Comparison of ENCODE assay signal across 21 mouse cellular contexts in genomic region chr9:64565915-64566314, GRCm38 (mm10).
DNase-seq lines count a peak whose midpoint lies in the region; ATAC-seq and TF ChIP-seq lines count a peak whose summit lies in the region.
"Had no signal": no experiment of that assay in that cellular context is flagged by ENCODE, and none has a peak within 500 bp of the region (broad histone marks: within the 10 kb centered on the region; RNA-seq: fewer than 3 reads in every experiment).

No protein-coding gene starts in this region.

- no peak overlapping the region for H3K4me2 ChIP-seq in limb, embryonic 12.5 days
- H3K4me2 ChIP-seq in liver, postnatal 0 days (ENCODE audit: low read depth, low read length) = peak overlapping the region; percentile 45
- H3K4me2 ChIP-seq: embryonic facial prominence, embryonic 15.5 days; limb, embryonic 15.5 days; midbrain, embryonic 13.5 days had no signal

- no peak overlapping the region for H3K9ac ChIP-seq in limb, embryonic 12.5 days (replicated peaks)
- no peak overlapping the region; the same call in 1 of the 2 replicates for H3K9ac ChIP-seq in liver, postnatal 0 days (replicated peaks)
- H3K9ac ChIP-seq: embryonic facial prominence, embryonic 15.5 days; limb, embryonic 15.5 days; midbrain, embryonic 13.5 days had no signal

- peak overlapping the region; percentile 42; the same call in 1 of the 2 replicates for H3K27ac ChIP-seq in heart, embryonic 10.5 days
- peak overlapping the region; percentile 50 for H3K27ac ChIP-seq in bone marrow, adult 2 months (ENCODE audit: control insufficient read depth, insufficient read depth, low read depth, low read length, poor library complexity)
- H3K27ac ChIP-seq in limb, embryonic 12.5 days = 0 out of 2 replicates have a peak overlapping the region, but pooled peaks have one; percentile 12
- peak overlapping the region; percentile 76 for H3K27ac ChIP-seq in liver, postnatal 0 days (ENCODE audit: low read depth)
- H3K27ac ChIP-seq: embryonic facial prominence, embryonic 15.5 days; limb, embryonic 15.5 days had no signal

- no peaks in the 10 kb centered on the region for H3K36me3 ChIP-seq in heart, embryonic 10.5 days
- H3K36me3 ChIP-seq in limb, embryonic 12.5 days = no peaks in the 10 kb centered on the region
- no peaks in the 10 kb centered on the region for H3K36me3 ChIP-seq in liver, postnatal 0 days (replicated peaks; ENCODE audit: insufficient read depth, low read length)
- H3K36me3 ChIP-seq: embryonic facial prominence, embryonic 15.5 days; limb, embryonic 15.5 days had no signal

- H3K4me1 ChIP-seq in heart, embryonic 10.5 days = peaks cover 30% of the 10 kb centered on the region
- H3K4me1 ChIP-seq in bone marrow, adult 2 months (ENCODE audit: control insufficient read depth, insufficient read depth, low read length) = peaks cover 7% of the 10 kb centered on the region
- peaks cover 40% of the 10 kb centered on the region for H3K4me1 ChIP-seq in limb, embryonic 12.5 days (replicated peaks)
- H3K4me1 ChIP-seq in liver, postnatal 0 days (ENCODE audit: insufficient read depth) = peaks cover 42% of the 10 kb centered on the region

- ATAC-seq in limb, embryonic 12.5 days (ENCODE audit: insufficient number of reproducible peaks, insufficient read depth, low FRiP score, low TSS enrichment, low read depth) = no peak
- peak; percentile 75 for ATAC-seq in liver, postnatal 0 days
- ATAC-seq: forebrain, embryonic 14.5 days had no signal

- no peak overlapping the region for H3K4me3 ChIP-seq in heart, embryonic 10.5 days
- no peak overlapping the region for H3K4me3 ChIP-seq in bone marrow, adult 2 months (replicated peaks; ENCODE audit: control insufficient read depth, low read depth, low read length)
- H3K4me3 ChIP-seq in limb, embryonic 12.5 days (replicated peaks) = no peak overlapping the region
- H3K4me3 ChIP-seq in liver, postnatal 0 days (ENCODE audit: low read depth, low read length) = no peak overlapping the region
- H3K4me3 ChIP-seq: embryonic facial prominence, embryonic 15.5 days; limb, embryonic 15.5 days; midbrain, embryonic 13.5 days had no signal

- H3K27me3 ChIP-seq in heart, embryonic 10.5 days (ENCODE audit: insufficient read depth, poor library complexity, severe bottlenecking) = peaks cover 15% of the 10 kb centered on the region; the same call in 1 of the 2 replicates
- peaks cover 5% of the 10 kb centered on the region; the same call in 1 of the 2 replicates for H3K27me3 ChIP-seq in limb, embryonic 12.5 days
- no peaks in the 10 kb centered on the region for H3K27me3 ChIP-seq in liver, postnatal 0 days (ENCODE audit: insufficient read depth, low read length)
- H3K27me3 ChIP-seq: embryonic facial prominence, embryonic 15.5 days; limb, embryonic 15.5 days; midbrain, embryonic 13.5 days had no signal

- no peak for DNase-seq in heart, embryonic 10.5 days (ENCODE audit: low spot score)
- no peak for DNase-seq in heart, adult 9 months (ENCODE audit: low spot score in 2 of 2)
- peak; percentile 35 for DNase-seq in liver, postnatal 0 days
- no peak for DNase-seq in gastrocnemius, postnatal 25 days
- DNase-seq in retina, postnatal 1 day = no peak
- DNase-seq in urinary bladder, postnatal 36 days (ENCODE audit: low spot score in 2 of 2) = no peak
- DNase-seq: adrenal gland, postnatal 14 days; cerebellum, postnatal 10 days; embryo, embryonic 11 days; heart, postnatal 4 days; kidney, adult 2 months; kidney, postnatal 25 days; layer of hippocampus, adult 9-11 months; lung, postnatal 10 days; thymus, postnatal 25 days had no signal

- peak; percentile 45; the same call in 1 of the 2 replicates for TF ChIP-seq EP300 in liver, postnatal 0 days (IDR thresholded peaks at IDR 0.05; ENCODE audit: low read depth)

- TF ChIP-seq CTCF in bone marrow, adult 2 months (IDR thresholded peaks at IDR 0.05; ENCODE audit: control insufficient read depth, insufficient read depth, low read length) = no peak
- TF ChIP-seq CTCF in liver, postnatal 0 days (IDR thresholded peaks at IDR 0.05; ENCODE audit: low read depth) = no peak

- H3K9me3 ChIP-seq in heart, embryonic 10.5 days = peaks cover 3% of the 10 kb centered on the region; the same call in 1 of the 2 replicates
- peaks cover 9% of the 10 kb centered on the region; the same call in 1 of the 2 replicates for H3K9me3 ChIP-seq in limb, embryonic 12.5 days
- no peaks in the 10 kb centered on the region for H3K9me3 ChIP-seq in liver, postnatal 0 days (ENCODE audit: low read length)
- H3K9me3 ChIP-seq: embryonic facial prominence, embryonic 15.5 days; limb, embryonic 15.5 days had no signal

- TF ChIP-seq POLR2A in bone marrow, adult 2 months (IDR thresholded peaks at IDR 0.05; ENCODE audit: borderline replicate concordance, control insufficient read depth, low read depth, low read length) = no peak

Comparison
In these comparisons a context has a peak if more than half of its experiments do, and no peak if none do; other contexts are left out.
1. H3K27ac ChIP-seq: peak in every context shown above with its lines; median percentile 76 in liver, postnatal 0 days; 50 in bone marrow, adult 2 months; 42 in heart, embryonic 10.5 days; 12 in limb, embryonic 12.5 days.